Mouse (Mus musculus): Measurements from ENCODE around the gene 1700006A11Rik.
"Not testable (repeated sequence)": the region's sequence is repeated elsewhere in the genome, so short reads cannot be mapped to it uniquely, and the experiment has no call there.

The 1700006A11Rik gene

DNA sequence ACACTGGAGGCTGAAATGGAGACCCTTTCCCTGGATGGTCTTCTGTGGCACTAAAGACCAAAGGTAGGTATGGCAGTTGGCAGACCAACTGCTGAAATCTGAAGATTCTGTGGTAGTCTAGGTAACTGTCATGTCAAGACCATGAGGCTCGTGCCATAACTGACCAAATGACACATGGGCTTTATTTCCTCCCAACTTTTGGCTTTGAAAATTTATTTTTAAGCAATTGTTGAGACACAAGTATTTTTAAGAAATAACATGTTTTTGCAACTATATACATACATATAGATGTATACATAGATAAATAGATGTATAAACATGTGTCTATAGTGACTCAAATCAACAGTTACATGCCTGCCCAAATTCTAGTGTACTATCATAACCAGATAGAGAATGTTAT, at the start of gene 1700006A11Rik:
Gene 1700006A11Rik (minus strand): TSS at position 101 of the 400 bp plus-strand sequence.
- DNase-seq (ENCODE audit: low spot score in 2 of 2): no peak

DNA sequence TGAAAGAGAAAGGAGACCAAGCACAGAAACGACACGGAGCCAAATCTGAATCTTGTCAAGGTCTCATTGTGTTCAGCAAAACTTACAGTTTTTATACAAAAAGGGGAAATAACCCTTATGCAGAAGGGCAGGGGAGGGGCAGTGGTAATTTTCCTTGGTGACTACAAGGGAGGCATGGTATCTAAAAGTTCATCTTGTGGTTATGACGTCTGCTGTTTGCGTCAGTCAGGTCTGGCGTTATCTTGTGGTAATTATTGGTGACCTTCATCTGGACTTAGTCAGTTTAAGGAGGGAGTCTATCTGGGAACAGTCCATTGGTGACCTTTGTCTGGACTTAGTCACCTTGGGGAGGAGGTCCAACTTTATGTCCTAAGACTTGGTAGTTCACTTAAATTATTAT, 48.5 kb upstream of the 1700006A11Rik start:
- not testable (repeated sequence) for DNase-seq (ENCODE audit: low spot score in 2 of 2)

DNA sequence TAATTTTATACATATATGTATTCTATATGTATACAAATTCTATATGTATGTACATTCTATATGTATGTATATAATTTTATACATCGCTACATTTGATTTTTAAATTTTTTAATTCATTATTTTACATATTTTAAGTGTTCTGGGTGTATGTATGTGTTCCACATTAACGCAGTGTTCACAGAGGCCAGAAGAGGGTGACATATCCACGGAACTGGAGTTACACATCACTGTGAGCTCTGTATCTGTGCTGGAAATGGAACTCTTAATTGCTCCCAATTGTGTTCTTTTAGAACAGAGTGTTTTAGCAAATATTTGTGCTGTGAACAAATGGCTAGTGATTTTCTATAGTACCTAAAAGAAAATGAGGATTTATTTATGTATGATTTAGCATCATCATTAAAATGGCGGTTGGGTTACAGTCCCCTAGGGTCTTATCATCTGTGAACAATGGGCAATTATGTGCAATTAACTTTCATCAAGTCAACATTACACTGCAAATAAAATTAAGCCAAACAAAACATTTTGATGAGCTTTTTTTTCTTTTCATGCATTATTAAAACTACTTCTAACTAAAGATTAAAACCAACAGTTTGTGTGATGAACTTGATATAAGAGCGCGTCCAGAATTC, 40.4 kb upstream of the 1700006A11Rik start:
- DNase-seq (ENCODE audit: low spot score in 2 of 2): no peak

DNA sequence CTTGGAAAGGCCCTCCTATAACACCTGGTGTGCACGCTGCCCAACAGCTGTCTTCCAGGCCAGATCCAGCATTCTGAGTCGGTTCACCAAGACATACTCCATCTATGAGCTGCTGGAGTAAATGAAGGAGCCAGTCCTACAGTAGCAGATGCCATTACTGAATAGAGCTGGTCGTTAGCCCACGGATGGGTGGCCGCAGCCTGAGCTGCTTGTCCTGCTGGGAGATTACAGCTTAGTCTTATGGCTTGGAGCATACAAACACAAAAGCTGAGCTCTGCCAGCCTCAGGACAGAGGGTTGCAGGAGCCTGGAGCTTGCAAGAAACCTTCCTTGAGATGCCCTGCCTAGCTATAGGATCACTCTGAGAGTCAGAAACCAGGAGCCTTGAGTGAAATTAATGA, 33.6 kb downstream of the 1700006A11Rik start:
- DNase-seq (ENCODE audit: low spot score in 2 of 2): no peak

DNA sequence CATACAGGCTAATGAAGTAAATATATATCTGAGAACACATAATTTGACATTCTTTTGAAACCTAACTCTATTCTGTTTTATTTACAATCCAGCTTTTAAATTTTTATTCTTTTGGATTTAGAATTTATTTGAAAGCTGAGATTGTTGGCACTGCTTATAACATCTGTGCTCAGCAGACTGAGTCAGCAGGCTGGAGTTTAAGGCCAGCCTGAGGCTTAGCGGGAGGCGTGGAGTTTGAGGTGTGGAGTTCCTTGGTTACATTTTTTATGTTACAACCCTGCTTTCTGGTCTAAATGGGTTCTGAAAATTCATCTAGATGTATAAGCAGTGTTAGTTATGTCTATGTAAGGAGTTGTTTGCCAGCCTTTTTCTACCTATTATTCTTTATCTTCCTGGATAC, 35.7 kb downstream of the 1700006A11Rik start:
- no peak for DNase-seq (ENCODE audit: low spot score in 2 of 2)

DNA sequence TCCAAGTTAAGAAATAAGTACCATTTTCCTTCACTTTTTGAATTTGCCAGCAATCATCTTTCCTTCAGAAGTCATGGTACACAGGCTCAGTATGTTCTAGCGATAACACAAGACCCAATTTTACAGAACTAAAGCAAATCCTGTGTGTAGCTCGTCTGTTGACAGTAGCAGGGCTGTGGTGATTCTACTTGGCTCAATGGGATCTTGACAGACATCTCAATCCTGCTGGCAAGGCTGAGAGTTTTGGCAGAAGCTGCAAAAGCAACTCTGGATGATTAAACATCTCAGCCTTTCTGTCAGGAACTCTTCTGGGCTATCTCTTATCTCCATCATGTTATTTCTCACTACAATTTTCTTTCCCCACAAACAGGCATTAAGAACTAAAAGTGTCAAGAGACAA, 36.2 kb downstream of the 1700006A11Rik start:
- DNase-seq (ENCODE audit: low spot score in 2 of 2): no peak

DNA sequence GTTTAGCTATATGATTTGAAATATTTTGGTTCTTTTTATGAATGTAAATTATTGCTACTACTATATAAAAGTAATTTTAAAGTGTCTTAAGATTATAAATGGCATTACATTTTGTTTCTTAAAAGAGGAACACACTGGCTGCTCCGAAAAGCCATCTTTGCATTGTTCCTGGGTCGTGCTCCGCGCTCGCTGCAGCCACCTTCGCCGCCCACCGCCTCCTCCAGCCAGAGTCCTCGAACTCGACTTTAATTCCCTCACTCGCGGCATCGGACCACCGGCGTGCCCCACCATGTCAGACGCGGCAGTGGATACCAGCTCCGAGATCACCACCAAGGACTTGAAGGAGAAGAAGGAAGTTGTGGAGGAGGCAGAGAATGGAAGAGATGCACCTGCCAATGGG, 40.5 kb downstream of the 1700006A11Rik start:
- not testable (repeated sequence) for DNase-seq (ENCODE audit: low spot score in 2 of 2)

DNA sequence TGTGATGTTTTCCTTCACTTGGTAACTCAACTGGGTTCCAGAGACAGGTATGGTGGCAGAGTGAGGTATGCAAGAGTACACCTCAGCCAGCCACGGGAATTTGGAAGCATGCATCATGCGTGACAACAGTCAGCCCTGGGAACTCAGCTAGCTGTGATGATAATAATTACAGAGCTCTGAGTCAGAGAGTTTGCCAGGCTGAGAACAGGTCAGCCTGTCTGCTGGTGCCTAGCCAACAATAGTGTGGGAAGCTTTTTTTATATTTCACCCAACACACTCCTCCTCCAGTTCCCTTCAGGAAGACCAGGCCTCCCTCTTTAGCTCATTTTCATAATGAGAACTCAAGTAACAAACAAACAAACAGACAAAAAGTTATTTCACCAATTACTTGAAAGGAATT, 53.8 kb downstream of the 1700006A11Rik start:
- DNase-seq (ENCODE audit: low spot score in 2 of 2): no peak

DNA sequence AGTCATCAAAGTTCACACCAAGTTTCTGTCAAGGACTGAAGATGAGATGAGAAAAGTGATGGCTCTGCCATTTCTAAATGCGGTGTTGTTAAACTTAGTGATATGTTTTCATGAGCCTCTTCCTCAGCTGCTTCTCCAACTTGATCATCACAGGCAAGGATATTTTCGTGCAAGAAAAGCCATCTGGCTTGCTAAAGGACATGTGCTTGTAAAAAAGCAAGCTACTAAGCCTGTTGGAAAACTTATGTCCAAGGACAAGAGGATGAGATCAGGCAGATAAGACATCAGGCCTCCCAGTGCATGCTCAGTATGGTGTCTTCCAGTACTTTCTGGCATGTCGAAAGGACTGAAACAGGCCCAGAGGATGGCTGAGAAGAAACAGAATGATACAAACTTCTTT, 68.3 kb downstream of the 1700006A11Rik start:
- DNase-seq (ENCODE audit: low spot score in 2 of 2): peak in 1 of 2 experiments; percentile 4
